Comparison of ENCODE assay signal across 8 mouse cellular contexts in genomic region chr10:81320550-81321347, GRCm38 (mm10). TPM values are rescaled to one million over a fixed set of nuclear protein-coding genes. Genes with fewer than 3 reads are reported as not detected.
DNase-seq lines count a peak whose midpoint lies in the region; ATAC-seq and TF ChIP-seq lines count a peak whose summit lies in the region.

TSS of gene Cactin (plus strand) at chr10:81321103.

- H3K36me3 ChIP-seq in hindbrain, postnatal 0 days (ENCODE audit: insufficient read depth, low read length), result peaks cover 49% of the 10 kb centered on the region

- H3K9me3 ChIP-seq in hindbrain, postnatal 0 days (ENCODE audit: low read length), result no peaks in the 10 kb centered on the region

- no peaks in the 10 kb centered on the region for H3K27me3 ChIP-seq in hindbrain, postnatal 0 days (ENCODE audit: insufficient read depth, low read length)

- peak within 1 kb of the TSS; percentile 85 for H3K4me2 ChIP-seq in hindbrain, postnatal 0 days (ENCODE audit: low read depth, low read length)

- peak; percentile 16; the same call in 1 of the 2 replicates for TF ChIP-seq CTCF in gastrocnemius, adult 2 months (IDR thresholded peaks at IDR 0.05)
- TF ChIP-seq CTCF in hindbrain, postnatal 0 days (IDR thresholded peaks at IDR 0.05; ENCODE audit: low read depth), result peak; percentile 57
- peak; percentile 47 for TF ChIP-seq CTCF in left cerebral cortex, adult 2 months (IDR thresholded peaks at IDR 0.05)

- intact Hi-C loops in gastrocnemius, adult 2 months (cut with DNase I), result no loop called here
- intact Hi-C loops in left cerebral cortex, adult 2 months (cut with DNase I), result loop anchor here (2.0 kb wide), 1 partner anchor 30 kb away; the partner anchor contains the start of gene Hmg20b

- H3K27ac ChIP-seq in gastrocnemius, adult 2 months, result peak within 1 kb of the TSS; percentile 98
- H3K27ac ChIP-seq in hindbrain, postnatal 0 days, result peak within 1 kb of the TSS; percentile 93
- H3K27ac ChIP-seq in left cerebral cortex, adult 2 months, result peak within 1 kb of the TSS; percentile 100

- WGBS in hindbrain, postnatal 0 days, result under 1% methylated on average over 68 of the region's 68 CpGs

- peak; percentile 76 for ATAC-seq in common myeloid progenitor, adult 5-6 weeks (replicated peaks; ENCODE audit: low read depth, poor library complexity, severe bottlenecking)
- peak; percentile 96 for ATAC-seq in hindbrain, postnatal 0 days
- ATAC-seq in megakaryocyte, adult 5-6 weeks (ENCODE audit: poor library complexity, severe bottlenecking), result peak; percentile 83

- peaks cover 11% of the 10 kb centered on the region; the same call in 1 of the 2 replicates for H3K4me1 ChIP-seq in hindbrain, postnatal 0 days (ENCODE audit: insufficient read depth, low read length)

- peak within 1 kb of the TSS; percentile 98 for H3K4me3 ChIP-seq in gastrocnemius, adult 2 months
- H3K4me3 ChIP-seq in hindbrain, postnatal 0 days (ENCODE audit: low read length), result peak within 1 kb of the TSS; percentile 97
- peak within 1 kb of the TSS; percentile 89 for H3K4me3 ChIP-seq in left cerebral cortex, adult 2 months

- H3K9ac ChIP-seq in hindbrain, postnatal 0 days (replicated peaks; ENCODE audit: low read length), result peak within 1 kb of the TSS; percentile 86

- peak; percentile 100 for DNase-seq in ZHBTc4 (ENCODE audit: low read depth, low spot score)
- DNase-seq in gastrocnemius, adult 2 months, result peak; percentile 100
- DNase-seq in hindbrain, postnatal 0 days (ENCODE audit: low spot score), result peak; percentile 100
- peak; percentile 95 to 99 for DNase-seq in left cerebral cortex, adult 2 months (ENCODE audit: extremely low spot score in 1 of 2, low spot score in 2 of 2)
- peak; percentile 98 to 99 for DNase-seq in right cerebral cortex, adult 2 months (ENCODE audit: low spot score in 2 of 2)
- peak; percentile 100 for DNase-seq in urinary bladder, postnatal 14 days (ENCODE audit: low spot score)

RNA-seq across cellular contexts. Expression of gene Cactin, which starts in this region (rescaled TPM):
- 27.9 and 35.1 TPM in 2 replicates for total RNA-seq in common myeloid progenitor, adult 5-6 weeks (2017)
- total RNA-seq in gastrocnemius, adult 2 months (2021), result 10 to 100 TPM in 1 of 2 experiments, 1 to 10 TPM in 1; 8.5 to 11.5 TPM
- 24.3 and 46.2 TPM in 2 replicates for total RNA-seq in hindbrain, postnatal 0 days (2014; rRNA removed)
- 19.6 and 20.2 TPM in 2 replicates for polyA plus RNA-seq in hindbrain, postnatal 0 days (2015; fragmentation: Nextera tagmentation; extraction: Ambion mirVana)
- total RNA-seq in left cerebral cortex, adult 2 months (2021), result 10 to 100 TPM; 31.3 to 31.8 TPM
- 4.5 and 7.4 TPM in 2 replicates for total RNA-seq in megakaryocyte, adult 5-6 weeks (2015)
- 16.2 and 20.6 TPM in 2 replicates for total RNA-seq in megakaryocyte, adult 5-6 weeks (2017)

Comparison
In these comparisons a context has a peak if more than half of its experiments do, and no peak if none do; other contexts are left out.
1. Peak in every context shown above with its lines: DNase-seq, ATAC-seq, H3K4me3 ChIP-seq and H3K27ac ChIP-seq.